15 mouse cellular contexts compared by ENCODE assay signal in genomic region chr11:102937529-102938182, GRCm38 (mm10). TPM values are rescaled to one million over a fixed set of nuclear protein-coding genes. Genes with fewer than 3 reads are reported as not detected.
DNase-seq lines count a peak whose midpoint lies in the region; ATAC-seq and TF ChIP-seq lines count a peak whose summit lies in the region.
"Had no signal": no experiment of that assay in that cellular context is flagged by ENCODE, and none has a peak within 500 bp of the region (broad histone marks: within the 10 kb centered on the region; RNA-seq: fewer than 3 reads in every experiment).

No protein-coding gene starts in this region.

- ATAC-seq in midbrain, postnatal 0 days (ENCODE audit: low FRiP score), result no peak
- ATAC-seq in megakaryocyte, adult 5-6 weeks (ENCODE audit: poor library complexity, severe bottlenecking), result no peak
- ATAC-seq in kidney, embryonic 15.5 days (replicated peaks; ENCODE audit: low FRiP score), result no peak

- intact Hi-C loops in left cerebral cortex, postnatal 4 days (cut with DNase I), result no loop called here

- H3K27me3 ChIP-seq in hindbrain, embryonic 10.5 days (ENCODE audit: insufficient read depth, poor library complexity, severe bottlenecking), result peaks cover 48% of the 10 kb centered on the region
- H3K27me3 ChIP-seq in midbrain, postnatal 0 days (ENCODE audit: insufficient read depth, low read length), result 0 out of 2 replicates have a peak, but pooled peaks cover 8% of the 10 kb centered on the region
- peaks cover 49% of the 10 kb centered on the region for H3K27me3 ChIP-seq in kidney, embryonic 15.5 days

- no peak overlapping the region for H3K9ac ChIP-seq in midbrain, postnatal 0 days (replicated peaks; ENCODE audit: low read length, poor library complexity, severe bottlenecking)
- no peak overlapping the region for H3K9ac ChIP-seq in kidney, embryonic 15.5 days
- H3K9ac ChIP-seq: lung, embryonic 15.5 days had no signal

- no peak for TF ChIP-seq CTCF in midbrain, postnatal 0 days (IDR thresholded peaks at IDR 0.05)

- WGBS in hindbrain, embryonic 10.5 days, result 68% methylated on average over 3 of the region's 3 CpGs
- WGBS in midbrain, postnatal 0 days, result 63% methylated on average over 3 of the region's 3 CpGs
- WGBS in kidney, embryonic 15.5 days, result 63% methylated on average over 3 of the region's 3 CpGs

- no peak overlapping the region for H3K4me3 ChIP-seq in hindbrain, embryonic 10.5 days
- no peak overlapping the region for H3K4me3 ChIP-seq in midbrain, postnatal 0 days (ENCODE audit: low read depth, low read length)
- no peak overlapping the region for H3K4me3 ChIP-seq in kidney, embryonic 15.5 days (replicated peaks)
- H3K4me3 ChIP-seq: lung, embryonic 15.5 days; megakaryocyte, embryonic 14.5 days had no signal

- no peak overlapping the region for H3K4me2 ChIP-seq in midbrain, postnatal 0 days (ENCODE audit: low read depth, low read length, poor library complexity, severe bottlenecking)
- H3K4me2 ChIP-seq in kidney, embryonic 15.5 days, result no peak overlapping the region
- H3K4me2 ChIP-seq: lung, embryonic 15.5 days had no signal

- 0 out of 2 replicates have a peak overlapping the region, but pooled peaks have one; percentile 1 for H3K27ac ChIP-seq in hindbrain, embryonic 10.5 days
- no peak overlapping the region for H3K27ac ChIP-seq in midbrain, postnatal 0 days (ENCODE audit: low read depth, low read length)
- H3K27ac ChIP-seq in kidney, embryonic 15.5 days, result no peak overlapping the region
- H3K27ac ChIP-seq: lung, embryonic 15.5 days had no signal

- peak; percentile 30 for DNase-seq in adrenal gland, postnatal 14 days
- DNase-seq in adrenal gland, postnatal 36 days, result no peak
- peak; percentile 70 for DNase-seq in left cerebral cortex, postnatal 4 days
- DNase-seq in left cerebral cortex, adult 18-20 months (ENCODE audit: low spot score in 2 of 2), result no peak
- DNase-seq in hindbrain, embryonic 10.5 days (ENCODE audit: low spot score), result peak; percentile 25
- peak; percentile 47 for DNase-seq in midbrain, postnatal 0 days (ENCODE audit: low spot score)
- DNase-seq: cerebellum, adult 8-10 months; kidney, adult 2 months had no signal

- H3K36me3 ChIP-seq in hindbrain, embryonic 10.5 days, result no peaks in the 10 kb centered on the region
- no peaks in the 10 kb centered on the region for H3K36me3 ChIP-seq in midbrain, postnatal 0 days (ENCODE audit: insufficient read depth, low read length)
- H3K36me3 ChIP-seq in kidney, embryonic 15.5 days, result no peaks in the 10 kb centered on the region
- H3K36me3 ChIP-seq: lung, embryonic 15.5 days had no signal

- H3K9me3 ChIP-seq in hindbrain, embryonic 10.5 days, result no peaks in the 10 kb centered on the region
- no peaks in the 10 kb centered on the region for H3K9me3 ChIP-seq in midbrain, postnatal 0 days (ENCODE audit: low read length)
- no peaks in the 10 kb centered on the region for H3K9me3 ChIP-seq in kidney, embryonic 15.5 days (replicated peaks)
- H3K9me3 ChIP-seq: lung, embryonic 15.5 days; megakaryocyte, embryonic 14.5 days had no signal

- peaks cover 36% of the 10 kb centered on the region for H3K4me1 ChIP-seq in hindbrain, embryonic 10.5 days (replicated peaks)
- H3K4me1 ChIP-seq in midbrain, postnatal 0 days (ENCODE audit: insufficient read depth, low read length), result no peaks in the 10 kb centered on the region
- H3K4me1 ChIP-seq in kidney, embryonic 15.5 days, result peaks cover 33% of the 10 kb centered on the region

RNA-seq across cellular contexts. Expression of gene C1ql1, which starts 8.8 kb away (rescaled TPM):
- total RNA-seq in adrenal gland, postnatal 14 days (2021), result 35.3 TPM in 2 replicates
- total RNA-seq in adrenal gland, postnatal 36 days (2021), result 10 to 100 TPM; 32.8 to 40.4 TPM
- total RNA-seq in left cerebral cortex, postnatal 4 days (2021), result 10 to 100 TPM; 10.9 to 12.7 TPM
- 10 to 100 TPM; 12.3 to 15.7 TPM for total RNA-seq in left cerebral cortex, adult 18-20 months (2021)
- 4.4 and 11.5 TPM in 2 replicates for polyA plus RNA-seq in hindbrain, embryonic 10.5 days (2016; fragmentation: Nextera tagmentation; extraction: Ambion mirVana)
- total RNA-seq in midbrain, postnatal 0 days (2014; rRNA removed), result 45.6 and 52.8 TPM in 2 replicates
- polyA plus RNA-seq in midbrain, postnatal 0 days (2015; fragmentation: Nextera tagmentation; extraction: Ambion mirVana), result 15.8 and 16.9 TPM in 2 replicates
- total RNA-seq in megakaryocyte, adult 5-6 weeks (2015), result not detected in 2 replicates
- total RNA-seq in megakaryocyte, adult 5-6 weeks (2017), result not detected in 2 replicates
- polyA plus RNA-seq in kidney, embryonic 15.5 days (2015; fragmentation: Nextera tagmentation; extraction: Ambion mirVana), result 3.7 and 4.2 TPM in 2 replicates
- polyA plus RNA-seq: heart, postnatal 0 days; thymus, postnatal 0 days had no signal

RNA-seq across cellular contexts. Expression of gene Kif18b, which starts 12.7 kb away (rescaled TPM):
- total RNA-seq in adrenal gland, postnatal 14 days (2021), result 6.9 and 8.6 TPM in 2 replicates
- total RNA-seq in adrenal gland, postnatal 36 days (2021), result 1 to 10 TPM; 1.8 to 2.1 TPM
- total RNA-seq in left cerebral cortex, postnatal 4 days (2021), result 1 to 10 TPM; 3.7 to 4.1 TPM
- under 1 TPM in 1 of 2 experiments, not detected in 1; 0.46 TPM for total RNA-seq in left cerebral cortex, adult 18-20 months (2021)
- polyA plus RNA-seq in hindbrain, embryonic 10.5 days (2016; fragmentation: Nextera tagmentation; extraction: Ambion mirVana), result 11.6 and 12.2 TPM in 2 replicates
- 3.8 and 6.3 TPM in 2 replicates for total RNA-seq in midbrain, postnatal 0 days (2014; rRNA removed)
- polyA plus RNA-seq in midbrain, postnatal 0 days (2015; fragmentation: Nextera tagmentation; extraction: Ambion mirVana), result 0.46 and 0.60 TPM in 2 replicates
- total RNA-seq in megakaryocyte, adult 5-6 weeks (2015), result 22.1 and 24.9 TPM in 2 replicates
- 23.2 and 25.4 TPM in 2 replicates for total RNA-seq in megakaryocyte, adult 5-6 weeks (2017)
- 10.7 and 12.4 TPM in 2 replicates for polyA plus RNA-seq in kidney, embryonic 15.5 days (2015; fragmentation: Nextera tagmentation; extraction: Ambion mirVana)

RNA-seq across cellular contexts. Expression of gene Gfap, which starts 36.9 kb away (rescaled TPM):
- total RNA-seq in adrenal gland, postnatal 14 days (2021), result 0.68 and 1.2 TPM in 2 replicates
- total RNA-seq in adrenal gland, postnatal 36 days (2021), result under 1 TPM; 0.10 to 0.66 TPM
- 10 to 100 TPM; 37.2 to 56.0 TPM for total RNA-seq in left cerebral cortex, postnatal 4 days (2021)
- total RNA-seq in left cerebral cortex, adult 18-20 months (2021), result 100 to 1,000 TPM; 137 to 174 TPM
- polyA plus RNA-seq in hindbrain, embryonic 10.5 days (2016; fragmentation: Nextera tagmentation; extraction: Ambion mirVana), result 0.17 TPM in 1 of 2 replicates, not detected in the other
- total RNA-seq in midbrain, postnatal 0 days (2014; rRNA removed), result 19.5 and 36.4 TPM in 2 replicates
- 20.6 and 24.3 TPM in 2 replicates for polyA plus RNA-seq in midbrain, postnatal 0 days (2015; fragmentation: Nextera tagmentation; extraction: Ambion mirVana)
- 0.18 and 0.49 TPM in 2 replicates for total RNA-seq in megakaryocyte, adult 5-6 weeks (2015)
- 0.49 TPM in 1 of 2 replicates, not detected in the other for total RNA-seq in megakaryocyte, adult 5-6 weeks (2017)
- polyA plus RNA-seq in kidney, embryonic 15.5 days (2015; fragmentation: Nextera tagmentation; extraction: Ambion mirVana), result 0.22 and 0.32 TPM in 2 replicates

RNA-seq across cellular contexts. Expression of gene Fam187a, which starts 52.7 kb away (rescaled TPM):
- not detected in 2 replicates for total RNA-seq in adrenal gland, postnatal 14 days (2021)
- total RNA-seq in adrenal gland, postnatal 36 days (2021), result not detected
- not detected for total RNA-seq in left cerebral cortex, postnatal 4 days (2021)
- under 1 TPM in 1 of 2 experiments, not detected in 1; 0.42 TPM for total RNA-seq in left cerebral cortex, adult 18-20 months (2021)
- polyA plus RNA-seq in hindbrain, embryonic 10.5 days (2016; fragmentation: Nextera tagmentation; extraction: Ambion mirVana), result not detected in 2 replicates
- not detected in 2 replicates for total RNA-seq in midbrain, postnatal 0 days (2014; rRNA removed)
- polyA plus RNA-seq in midbrain, postnatal 0 days (2015; fragmentation: Nextera tagmentation; extraction: Ambion mirVana), result 0.12 TPM in 1 of 2 replicates, not detected in the other
- total RNA-seq in megakaryocyte, adult 5-6 weeks (2015), result not detected in 2 replicates
- total RNA-seq in megakaryocyte, adult 5-6 weeks (2017), result not detected in 2 replicates
- polyA plus RNA-seq in kidney, embryonic 15.5 days (2015; fragmentation: Nextera tagmentation; extraction: Ambion mirVana), result not detected in 2 replicates
- polyA plus RNA-seq: heart, postnatal 0 days; kidney, adult 2 months; limb, embryonic 11.5 days; lung, embryonic 15.5 days; thymus, postnatal 0 days had no signal

RNA-seq across cellular contexts. Expression of gene Ccdc103, which starts 56.7 kb away (rescaled TPM):
- total RNA-seq in adrenal gland, postnatal 14 days (2021), result 0.38 and 0.59 TPM in 2 replicates
- under 1 TPM; 0.30 to 0.76 TPM for total RNA-seq in adrenal gland, postnatal 36 days (2021)
- total RNA-seq in left cerebral cortex, postnatal 4 days (2021), result under 1 TPM; 0.48 to 0.95 TPM
- 1 to 10 TPM; 1.4 TPM for total RNA-seq in left cerebral cortex, adult 18-20 months (2021)
- polyA plus RNA-seq in hindbrain, embryonic 10.5 days (2016; fragmentation: Nextera tagmentation; extraction: Ambion mirVana), result 1.9 and 2.2 TPM in 2 replicates
- 0.33 and 1.6 TPM in 2 replicates for total RNA-seq in midbrain, postnatal 0 days (2014; rRNA removed)
- polyA plus RNA-seq in midbrain, postnatal 0 days (2015; fragmentation: Nextera tagmentation; extraction: Ambion mirVana), result 1.7 and 1.8 TPM in 2 replicates
- not detected in 2 replicates for total RNA-seq in megakaryocyte, adult 5-6 weeks (2015)
- not detected in 2 replicates for total RNA-seq in megakaryocyte, adult 5-6 weeks (2017)
- polyA plus RNA-seq in kidney, embryonic 15.5 days (2015; fragmentation: Nextera tagmentation; extraction: Ambion mirVana), result 1.2 and 1.7 TPM in 2 replicates

Comparison
In these comparisons a context has a peak if more than half of its experiments do, and no peak if none do; other contexts are left out.
1. DNase-seq: peak in adrenal gland, postnatal 14 days (single experiment), left cerebral cortex, postnatal 4 days (single experiment), hindbrain, embryonic 10.5 days (single experiment) and midbrain, postnatal 0 days (single experiment); none in adrenal gland, postnatal 36 days (0 of 2) and left cerebral cortex, adult 18-20 months (0 of 2).
2. RNA of gene C1ql1, which starts 8.8 kb away (total RNA-seq): 45.6 to 52.8 TPM in midbrain, postnatal 0 days, 32.8 to 40.4 TPM in adrenal gland, postnatal 36 days, 35.3 TPM in adrenal gland, postnatal 14 days, 12.3 to 15.7 TPM in left cerebral cortex, adult 18-20 months and 10.9 to 12.7 TPM in left cerebral cortex, postnatal 4 days; not detected in megakaryocyte, adult 5-6 weeks; every median in the first group is over 10 times any median in the second.